Mouse (Mus musculus) thymus, adult 2 months (tissue): ENCODE measurements around the gene Fgfr2.

Source experiments
- CTCF ChIP-seq: fragments of 200-500 bp; IDR thresholded peaks from 2 replicates; pipeline ENCODE4 v1.5.1; 2012; ENCODE audit warnings: mild to moderate bottlenecking, control low read depth, low read length, moderate library complexity, borderline replicate concordance; ENCODE audit not compliant: control insufficient read depth, poor library complexity, insufficient read depth; ENCODE audit errors: extremely low read depth
- POLR2A ChIP-seq: fragments of 200-500 bp; IDR thresholded peaks from 2 replicates; pipeline ENCODE4 v1.6.1; 2012; ENCODE audit warnings: mild to moderate bottlenecking, low read length, control low read depth, moderate library complexity; ENCODE audit not compliant: control insufficient read depth, poor library complexity, insufficient read depth; ENCODE audit errors: extremely low read depth

DNA sequence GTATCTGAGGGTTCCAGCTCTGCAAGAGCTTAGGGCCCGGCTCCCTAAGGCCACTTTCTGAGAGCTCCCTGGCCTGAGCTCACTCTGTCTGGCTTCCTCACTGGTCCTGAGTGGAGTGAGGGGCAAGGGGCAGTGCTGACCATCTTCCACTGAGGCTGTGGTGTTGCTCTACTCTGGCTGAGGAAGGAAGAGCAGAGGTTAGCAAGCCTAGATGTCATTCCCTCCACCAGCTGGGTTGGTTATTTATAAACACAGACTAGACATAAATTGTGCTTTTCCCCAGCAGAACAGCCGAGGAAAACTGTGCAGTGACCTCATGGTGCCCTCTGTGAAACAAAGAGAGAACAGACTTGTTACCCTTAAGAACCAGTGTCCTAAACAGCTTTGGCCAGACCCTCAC, 435.3 kb downstream of the Fgfr2 start:
- TF ChIP-seq CTCF (no peak), POLR2A (no peak)
